Mouse (Mus musculus) bone marrow, adult 2 months (tissue): ENCODE results near the gene Pspn. TPM values are rescaled to one million over a fixed set of nuclear protein-coding genes. Genes with fewer than 3 reads are reported as not detected.
A peak's percentile ranks its signal among the peaks of the same experiment; 100 is the strongest.

ENCODE experiments used
- H3K27ac ChIP-seq: fragments of 200-500 bp; 2 replicates; pipeline ENCODE4 v1.5.1; 2012; ENCODE audit warnings: low read depth, mild to moderate bottlenecking, control low read depth, inconsistent platforms, low read length; ENCODE audit not compliant: control insufficient read depth, poor library complexity, insufficient read depth
- H3K4me1 ChIP-seq: fragments of 200-500 bp; 2 replicates; pipeline ENCODE4 v1.6.1; 2011; ENCODE audit warnings: low read length; ENCODE audit not compliant: control insufficient read depth, insufficient read depth
- H3K4me3 ChIP-seq: fragments of 200-500 bp; replicated peaks from 2 replicates; pipeline ENCODE3; 2011; ENCODE audit warnings: mild to moderate bottlenecking, low read depth, low read length, control low read depth; ENCODE audit not compliant: control insufficient read depth
- CTCF ChIP-seq: fragments of 200-500 bp; IDR thresholded peaks from 2 replicates; pipeline ENCODE4 v1.5.1; 2011; ENCODE audit warnings: low read length, control low read depth; ENCODE audit not compliant: control insufficient read depth, insufficient read depth
- POLR2A ChIP-seq: fragments of 200-500 bp; IDR thresholded peaks from 2 replicates; pipeline ENCODE4 v1.6.1; 2011; ENCODE audit warnings: low read depth, mild to moderate bottlenecking, control low read depth, low read length, borderline replicate concordance; ENCODE audit not compliant: control insufficient read depth
- WGBS: fragments of 180-500 bp; shearing (Covaris S2); methylation state at CpG from one replicate; pipeline ENCODE4 v1.1.7; 2018; 5-methylcytosine and 5-hydroxymethylcytosine counted together
- polyA plus RNA-seq: library from polyadenylated mRNA; stranded (reverse); fragments of >200 nt; gene quantifications from 2 replicates; pipeline ENCODE4 v1.2.4, GENCODE M21; 2011; ENCODE audit warnings: low replicate concordance; ENCODE audit not compliant: missing spikeins, insufficient read depth, insufficient read length

Gene Pspn
- polyA plus RNA-seq, 1 experiment = not detected

- Histone ChIP-seq H3K4me3 (peak overlapping the region; percentile 60), H3K4me1 (peaks cover 1% of the 10 kb centered on the region; the same call in 1 of the 2 replicates)
Observed at GRCm38 (mm10) chr17:57029691-57030090, 29.9 kb upstream of the Pspn start.

DNA sequence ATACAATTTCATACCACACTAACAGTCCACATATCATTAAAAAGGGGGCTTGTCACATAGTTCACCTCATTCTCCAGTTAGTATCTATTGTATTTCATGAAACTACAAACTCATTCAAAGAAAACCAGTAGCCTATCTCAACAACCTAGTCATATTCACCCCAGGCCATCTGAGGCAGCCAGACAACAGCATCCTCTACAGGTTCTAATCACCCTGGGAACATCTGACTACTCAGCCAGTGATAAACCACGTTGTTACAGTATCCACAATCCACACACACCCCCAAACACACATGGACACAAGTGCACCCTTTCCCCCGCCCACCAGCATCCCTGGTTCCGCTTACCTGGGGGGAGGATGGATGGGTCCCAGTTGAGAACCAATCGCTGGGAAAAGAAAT lies 27.7 kb upstream of the Pspn start:
- no peak for TF ChIP-seq CTCF
- TF ChIP-seq POLR2A = no peak
- no peak overlapping the region for H3K27ac ChIP-seq
- WGBS = 74% methylated on average over 4 of the region's 4 CpGs

More at GRCm38 (mm10) chr17:57029691-57030090, 29.9 kb upstream of the Pspn start:
- no peak for TF ChIP-seq CTCF
- no peak for TF ChIP-seq POLR2A
- no peak overlapping the region for H3K27ac ChIP-seq
- WGBS = 21% methylated on average over 8 of the region's 8 CpGs

DNA sequence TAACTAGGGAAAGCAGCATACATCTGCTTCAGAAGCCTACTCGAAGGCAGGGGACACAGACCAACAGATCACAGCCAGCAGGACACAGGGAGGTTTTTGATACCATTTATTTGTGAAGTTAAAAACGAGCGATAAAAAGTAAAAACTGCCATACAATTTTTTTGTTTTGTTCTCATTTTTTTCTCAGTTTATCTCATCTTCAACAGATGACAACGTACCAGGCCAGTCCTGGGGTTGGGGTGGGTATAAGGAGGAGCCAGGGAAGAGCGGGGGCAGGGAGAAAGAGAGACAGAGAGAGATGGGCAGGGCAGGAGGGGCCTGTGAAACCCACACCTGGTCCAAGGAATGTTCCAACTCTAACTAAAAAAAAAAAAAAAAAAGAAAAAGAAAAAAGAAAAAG lies 21.1 kb upstream of the Pspn start:
- H3K27ac ChIP-seq = no peak overlapping the region
- 58% methylated on average over 5 of the region's 5 CpGs for WGBS
- H3K4me3 ChIP-seq = no peak overlapping the region
- no peaks in the 10 kb centered on the region for H3K4me1 ChIP-seq
- no peak for TF ChIP-seq CTCF
- no peak for TF ChIP-seq POLR2A

More for the DNA sequence above, 27.7 kb upstream of the Pspn start:
- Histone ChIP-seq H3K4me1 (peaks cover 1% of the 10 kb centered on the region; the same call in 1 of the 2 replicates), H3K4me3 (no peak overlapping the region)

DNA sequence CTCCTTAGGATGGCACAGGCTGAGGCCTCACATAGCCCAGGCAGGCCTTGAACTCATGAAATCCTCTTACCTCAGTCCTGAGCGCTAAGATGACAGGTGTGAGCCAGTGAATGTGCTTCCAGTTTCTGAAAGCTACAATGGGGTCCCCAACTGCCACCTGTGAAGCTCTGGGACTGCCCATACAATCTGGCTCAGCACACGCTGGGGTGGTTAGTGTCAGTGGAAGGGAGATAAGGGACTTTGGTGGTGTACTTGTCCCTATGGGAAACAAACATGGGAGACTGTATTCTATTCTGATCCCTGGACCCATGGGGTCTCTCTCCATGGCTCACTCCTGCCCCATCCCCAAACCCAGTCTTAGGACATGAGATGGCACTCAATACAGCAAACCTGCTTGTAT lies 19.9 kb upstream of the Pspn start:
- 58% methylated on average over 2 of the region's 2 CpGs for WGBS
- TF ChIP-seq CTCF (no peak), POLR2A (no peak)
- Histone ChIP-seq H3K4me1 (no peaks in the 10 kb centered on the region), H3K4me3 (no peak overlapping the region), H3K27ac (no peak overlapping the region)

GRCm38 (mm10) chr17:57012245-57012795 lies 12.5 kb upstream of the Pspn start:
- no peak overlapping the region; the same call in 1 of the 2 replicates for H3K27ac ChIP-seq
- TF ChIP-seq POLR2A = no peak
- TF ChIP-seq CTCF = no peak
- H3K4me3 ChIP-seq = peak overlapping the region; percentile 78
- 86% methylated on average over 13 of the region's 13 CpGs for WGBS
- peaks cover 3% of the 10 kb centered on the region; the same call in 1 of the 2 replicates for H3K4me1 ChIP-seq

DNA sequence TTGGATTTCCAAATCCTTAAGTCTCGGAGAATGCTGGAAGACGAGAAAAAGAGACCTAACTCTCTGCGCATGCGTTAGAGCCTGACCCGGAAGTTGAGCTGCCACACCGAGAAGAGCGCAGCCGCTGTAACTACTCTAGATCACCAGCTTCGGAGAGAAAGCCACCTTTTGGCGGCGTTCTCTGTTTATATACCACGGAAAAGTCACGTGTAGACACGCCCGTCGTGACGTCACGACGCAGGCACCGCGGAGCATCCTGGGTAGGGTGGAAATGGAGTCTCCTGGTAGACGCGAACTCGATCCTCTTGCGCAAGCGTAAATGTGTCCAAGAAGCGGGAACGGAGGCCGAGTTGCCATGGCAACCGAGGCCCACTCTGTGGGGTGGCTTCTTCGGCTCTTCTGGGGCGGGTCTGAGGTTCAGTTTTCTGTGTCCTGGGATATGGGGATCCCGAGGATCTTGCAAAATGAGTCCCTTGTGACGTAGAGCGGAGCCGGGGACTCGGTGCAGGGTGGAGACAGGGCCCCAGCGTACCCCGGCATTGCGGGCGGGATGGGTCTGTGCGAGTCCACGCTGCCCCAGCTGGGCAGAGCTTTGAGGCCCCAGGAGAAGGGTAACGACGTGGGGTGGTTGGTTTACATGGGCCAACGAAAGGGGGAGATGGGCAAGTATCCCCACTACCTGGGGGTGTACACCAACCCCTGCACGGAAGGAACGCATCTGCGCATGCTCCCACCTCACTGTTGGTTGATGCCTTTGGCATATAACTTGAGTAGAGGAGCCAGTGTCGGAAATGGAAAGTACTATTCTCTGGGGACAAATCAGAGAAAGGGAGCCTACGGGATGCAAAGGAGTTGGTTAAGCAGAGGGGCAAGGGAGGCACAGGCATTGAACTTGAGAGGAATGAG lies 11.7 kb upstream of the Pspn start, which contains the start of the genes Gtf2f1 and Gm17949:
Gene Gtf2f1 (minus strand): TSS at position 53 of the 906 bp plus-strand sequence.
Gene Gm17949 (plus strand): TSS at position 234 of the 906 bp plus-strand sequence.
- Histone ChIP-seq H3K4me3 (peak within 1 kb of the TSS; percentile 93), H3K27ac (peak within 1 kb of the TSS; percentile 63), H3K4me1 (peaks cover 3% of the 10 kb centered on the region; the same call in 1 of the 2 replicates)
- TF ChIP-seq CTCF (peak; percentile 12; the same call in 1 of the 2 replicates), POLR2A (peak; percentile 96)
- WGBS = 1% methylated on average over 51 of the region's 51 CpGs

GRCm38 (mm10) chr17:57010911-57011235 lies 11.1 kb upstream of the Pspn start:
- H3K27ac ChIP-seq = peak overlapping the region; percentile 62
- TF ChIP-seq CTCF (no peak), POLR2A (no peak)
- peaks cover 3% of the 10 kb centered on the region; the same call in 1 of the 2 replicates for H3K4me1 ChIP-seq
- WGBS = under 1% methylated on average over 19 of the region's 19 CpGs
- peak overlapping the region; percentile 93 for H3K4me3 ChIP-seq

GRCm38 (mm10) chr17:57007137-57007905 lies 7.5 kb upstream of the Pspn start:
- WGBS = 89% methylated on average over 13 of the region's 13 CpGs
- Histone ChIP-seq H3K4me1 (peaks cover 3% of the 10 kb centered on the region; the same call in 1 of the 2 replicates), H3K4me3 (no peak overlapping the region), H3K27ac (no peak overlapping the region)
- TF ChIP-seq POLR2A = no peak
- 0 out of 2 replicates have a peak, but pooled peaks have one; percentile 15 for TF ChIP-seq CTCF
